Comparison of ENCODE assay signal across 10 mouse cellular contexts in genomic region chr4:106859476-106859875, GRCm38 (mm10). TPM values are rescaled to one million over a fixed set of nuclear protein-coding genes. Genes with fewer than 3 reads are reported as not detected.
DNase-seq lines count a peak whose midpoint lies in the region; ATAC-seq and TF ChIP-seq lines count a peak whose summit lies in the region.
"Had no signal": no experiment of that assay in that cellular context is flagged by ENCODE, and none has a peak within 500 bp of the region (broad histone marks: within the 10 kb centered on the region; RNA-seq: fewer than 3 reads in every experiment).

No protein-coding gene starts in this region.

- no peaks in the 10 kb centered on the region for H3K36me3 ChIP-seq in heart, embryonic 14.5 days (ENCODE audit: control insufficient read depth, insufficient read depth, low read length)
- H3K36me3 ChIP-seq in kidney, embryonic 15.5 days, result no peaks in the 10 kb centered on the region
- H3K36me3 ChIP-seq: G1E had no signal

- H3K27ac ChIP-seq in heart, embryonic 14.5 days (replicated peaks in 1 of 2; ENCODE audit: control insufficient read depth in 1 of 2, insufficient read depth in 1 of 2, low read depth in 2 of 2, low read length in 2 of 2), result peak overlapping the region; percentile 26 to 41; a peak in 1 of 4 replicates
- H3K27ac ChIP-seq in kidney, embryonic 15.5 days, result peak overlapping the region; percentile 87
- H3K27ac ChIP-seq: macrophage had no signal

- in situ Hi-C loops in Patski (cut with MboI; ENCODE audit: low pct_unique_long_range_greater_than_20kb), result no loop called here

- peaks cover 25 to 28% of the 10 kb centered on the region in 2 experiments for H3K4me1 ChIP-seq in heart, embryonic 14.5 days (ENCODE audit: control insufficient read depth in 2 of 2, insufficient read depth in 2 of 2, low read length in 2 of 2)
- H3K4me1 ChIP-seq in kidney, embryonic 15.5 days, result peaks cover 71% of the 10 kb centered on the region

- H3K9ac ChIP-seq in heart, embryonic 14.5 days (ENCODE audit: low read length), result no peak overlapping the region
- H3K9ac ChIP-seq in kidney, embryonic 15.5 days, result no peak overlapping the region

- H3K4me2 ChIP-seq in heart, embryonic 14.5 days (ENCODE audit: low read length), result peak overlapping the region; percentile 8; the same call in 1 of the 2 replicates
- no peak overlapping the region for H3K4me2 ChIP-seq in kidney, embryonic 15.5 days

- POLR2A ChIA-PET in Patski (lab: Charles Lee), result no interaction called here

- no peak for DNase-seq in heart, postnatal 4 days
- no peak for DNase-seq in Patski (ENCODE audit: low read depth, low spot score)
- peak; percentile 38 for DNase-seq in lung, postnatal 25 days (ENCODE audit: low spot score)
- no peak for DNase-seq in adipocyte (ENCODE audit: low spot score)
- DNase-seq in spleen, postnatal 4 days (ENCODE audit: low spot score in 2 of 2), result no peak
- no peak for DNase-seq in urinary bladder, postnatal 10 days (ENCODE audit: low spot score)

- no peak for ATAC-seq in heart, embryonic 14.5 days (ENCODE audit: insufficient number of reproducible peaks, insufficient read depth, low FRiP score, low read depth)
- ATAC-seq in Patski, result peak; percentile 74
- ATAC-seq in kidney, embryonic 15.5 days (replicated peaks; ENCODE audit: low FRiP score), result peak; percentile 35; the same call in 1 of the 2 replicates

- 0 out of 2 replicates have a peak, but pooled peaks cover 8% of the 10 kb centered on the region for H3K27me3 ChIP-seq in heart, embryonic 14.5 days (ENCODE audit: control insufficient read depth, insufficient read depth, low read length)
- H3K27me3 ChIP-seq in Patski, result no peaks in the 10 kb centered on the region
- no peaks in the 10 kb centered on the region for H3K27me3 ChIP-seq in kidney, embryonic 15.5 days

- CTCF ChIA-PET in Patski (lab: Charles Lee), result interaction anchor here (0.6 to 1.5 kb wide), 2 partner anchors 11 to 18 kb away, joined by 3 read pairs; no protein-coding TSS in a partner anchor

- H3K9me3 ChIP-seq in heart, embryonic 14.5 days (ENCODE audit: control insufficient read depth, low read length), result no peaks in the 10 kb centered on the region
- H3K9me3 ChIP-seq in kidney, embryonic 15.5 days (replicated peaks), result no peaks in the 10 kb centered on the region
- H3K9me3 ChIP-seq: G1E had no signal

- no peak overlapping the region for H3K4me3 ChIP-seq in heart, embryonic 14.5 days (ENCODE audit: control insufficient read depth in 1 of 2, insufficient read depth in 1 of 2, low read depth in 1 of 2, low read length in 2 of 2)
- H3K4me3 ChIP-seq in kidney, embryonic 15.5 days (replicated peaks), result no peak overlapping the region

- no peak for TF ChIP-seq CTCF in Patski (IDR thresholded peaks at IDR 0.05)

RNA-seq across cellular contexts. Expression of gene Ssbp3, which starts 51.0 kb away (rescaled TPM):
- 36.7 and 43.3 TPM in 2 replicates for polyA plus RNA-seq in heart, embryonic 14.5 days (2014; fragmentation: Nextera tagmentation; extraction: Ambion mirVana)
- 10 to 100 TPM; 55.3 to 58.7 TPM for total RNA-seq in heart, postnatal 4 days (2021)
- 64.7 TPM for polyA plus RNA-seq in Patski (2021)
- 99.4 and 108 TPM in 2 replicates for polyA plus RNA-seq in kidney, embryonic 15.5 days (2015; fragmentation: Nextera tagmentation; extraction: Ambion mirVana)

RNA-seq across cellular contexts. Expression of gene Acot11, which starts 54.7 kb away (rescaled TPM):
- 5.0 and 6.0 TPM in 2 replicates for polyA plus RNA-seq in heart, embryonic 14.5 days (2014; fragmentation: Nextera tagmentation; extraction: Ambion mirVana)
- 10 to 100 TPM; 12.7 to 13.7 TPM for total RNA-seq in heart, postnatal 4 days (2021)
- polyA plus RNA-seq in Patski (2021), result 0.23 TPM
- polyA plus RNA-seq in kidney, embryonic 15.5 days (2015; fragmentation: Nextera tagmentation; extraction: Ambion mirVana), result 2.7 and 3.7 TPM in 2 replicates
